ENCODE assay signal across 20 mouse cellular contexts in the genomic region with DNA sequence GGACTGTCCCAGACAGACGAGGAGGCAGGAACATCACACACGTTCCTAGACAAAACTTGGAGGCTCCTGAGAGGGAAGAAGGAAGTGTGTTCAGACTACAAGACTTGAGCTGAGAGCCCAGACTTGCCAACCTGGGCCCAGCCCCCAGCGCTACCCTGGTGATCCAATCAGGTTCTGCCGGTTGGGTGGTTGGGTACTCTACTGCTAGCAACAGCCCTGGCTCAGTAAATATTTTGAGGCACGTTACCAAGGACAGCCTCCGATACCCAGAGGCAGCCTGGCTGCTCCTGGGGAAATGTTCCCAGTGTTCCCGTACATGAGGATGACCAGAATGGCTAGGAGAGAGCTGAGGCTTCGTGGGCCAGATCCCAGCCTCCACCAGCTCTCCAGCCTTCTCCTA. TPM values are rescaled to one million over a fixed set of nuclear protein-coding genes. Genes with fewer than 3 reads are reported as not detected.
DNase-seq lines count a peak whose midpoint lies in the region; ATAC-seq and TF ChIP-seq lines count a peak whose summit lies in the region.
"Had no signal": no experiment of that assay in that cellular context is flagged by ENCODE, and none has a peak within 500 bp of the region (broad histone marks: within the 10 kb centered on the region; RNA-seq: fewer than 3 reads in every experiment).

No protein-coding gene starts in this region.

- DNase-seq in kidney, postnatal 36 days: peak; percentile 12 to 14
- no peak for DNase-seq in kidney, postnatal 10 days
- peak; percentile 34 for DNase-seq in heart, postnatal 4 days
- DNase-seq in lung, adult 2 months: peak; percentile 75
- DNase-seq in left cerebral cortex, adult 2 months (ENCODE audit: extremely low spot score in 1 of 2, low spot score in 2 of 2): no peak
- DNase-seq: adrenal gland, postnatal 36 days; cerebellum, postnatal 36 days; left cerebral cortex, postnatal 4 days; right cerebral cortex, postnatal 25 days had no signal

- no peak overlapping the region for H3K4me2 ChIP-seq in stomach, embryonic 15.5 days
- H3K4me2 ChIP-seq: embryonic facial prominence, embryonic 12.5 days; forebrain, embryonic 12.5 days had no signal

- H3K27ac ChIP-seq in stomach, embryonic 15.5 days: peak overlapping the region; percentile 67
- no peak overlapping the region for H3K27ac ChIP-seq in left cerebral cortex, adult 2 months
- H3K27ac ChIP-seq: embryonic facial prominence, embryonic 12.5 days; forebrain, embryonic 12.5 days; kidney, postnatal 0 days; liver, embryonic 14.5 days had no signal

- no peaks in the 10 kb centered on the region for H3K9me3 ChIP-seq in stomach, embryonic 15.5 days
- H3K9me3 ChIP-seq: embryonic facial prominence, embryonic 12.5 days; forebrain, embryonic 12.5 days had no signal

- WGBS in lung, adult 2 months: 56% methylated on average over 8 of the region's 8 CpGs
- WGBS in stomach, embryonic 15.5 days: 66% methylated on average over 8 of the region's 8 CpGs

- no peak overlapping the region for H3K9ac ChIP-seq in stomach, embryonic 15.5 days
- H3K9ac ChIP-seq: embryonic facial prominence, embryonic 12.5 days; forebrain, embryonic 12.5 days; liver, embryonic 14.5 days had no signal

- no peaks in the 10 kb centered on the region for H3K36me3 ChIP-seq in stomach, embryonic 15.5 days
- H3K36me3 ChIP-seq: embryonic facial prominence, embryonic 12.5 days; forebrain, embryonic 12.5 days had no signal

- TF ChIP-seq CTCF in lung, adult 2 months (IDR thresholded peaks at IDR 0.05; ENCODE audit: insufficient read depth, low read length): no peak
- no peak for TF ChIP-seq CTCF in left cerebral cortex, adult 2 months (IDR thresholded peaks at IDR 0.05)

- H3K27me3 ChIP-seq in stomach, embryonic 15.5 days (replicated peaks): no peaks in the 10 kb centered on the region

- H3K4me3 ChIP-seq in lung, adult 2 months (replicated peaks; ENCODE audit: extremely low read depth, low read depth, low read length): no peak overlapping the region
- H3K4me3 ChIP-seq in stomach, embryonic 15.5 days (replicated peaks): no peak overlapping the region
- H3K4me3 ChIP-seq in left cerebral cortex, adult 2 months: no peak overlapping the region
- H3K4me3 ChIP-seq: embryonic facial prominence, embryonic 12.5 days; forebrain, embryonic 12.5 days had no signal

- TF ChIP-seq POLR2A in lung, adult 2 months (IDR thresholded peaks at IDR 0.05; ENCODE audit: borderline replicate concordance, extremely low read depth, low read depth, low read length): no peak

- H3K4me1 ChIP-seq in lung, adult 2 months (ENCODE audit: control insufficient read depth, insufficient read depth, low read length): 0 out of 2 replicates have a peak, but pooled peaks cover 2% of the 10 kb centered on the region
- peaks cover 4% of the 10 kb centered on the region; the same call in 1 of the 2 replicates for H3K4me1 ChIP-seq in stomach, embryonic 15.5 days
- H3K4me1 ChIP-seq: embryonic facial prominence, embryonic 12.5 days had no signal

- intact Hi-C loops in left cerebral cortex, adult 2 months (cut with DNase I): no loop called here

- ATAC-seq in stomach, embryonic 15.5 days (ENCODE audit: insufficient read depth, low FRiP score, low read depth): peak; percentile 84
- ATAC-seq in granulocyte monocyte progenitor cell, adult 5-6 weeks (replicated peaks; ENCODE audit: poor library complexity, severe bottlenecking): no peak
- ATAC-seq: hindbrain, embryonic 16.5 days had no signal

RNA-seq across cellular contexts. Expression of a gene that starts 12.7 kb away (rescaled TPM):
- under 1 TPM in 1 of 2 experiments, not detected in 1; 0.07 TPM for total RNA-seq in heart, postnatal 4 days (2021)
- 0.05 and 32.9 TPM in 2 replicates for polyA plus RNA-seq in lung, adult 2 months (2012; rRNA removed)
- polyA plus RNA-seq in stomach, embryonic 15.5 days (2015; fragmentation: Nextera tagmentation; extraction: Ambion mirVana): 2.3 and 5.7 TPM in 2 replicates
- total RNA-seq in granulocyte monocyte progenitor cell, adult 5-6 weeks (2014; fragmentation: Nextera tagmentation): not detected in 2 replicates
- not detected in 2 replicates for total RNA-seq in granulocyte monocyte progenitor cell, adult 5-6 weeks (2017)
- not detected for total RNA-seq in left cerebral cortex, adult 2 months (2021)
- total RNA-seq: adrenal gland, postnatal 36 days; gastrocnemius, adult 18-20 months; layer of hippocampus, postnatal 25 days; left cerebral cortex, postnatal 4 days; neutrophil, adult 5-6 weeks had no signal
- polyA plus RNA-seq: embryonic facial prominence, embryonic 12.5 days; forebrain, embryonic 12.5 days; heart, embryonic 14.5 days; liver, embryonic 14.5 days had no signal

RNA-seq across cellular contexts. Expression of a gene that starts 26.7 kb away (rescaled TPM):
- total RNA-seq in heart, postnatal 4 days (2021): under 1 TPM; 0.25 to 0.45 TPM
- 24.6 and 32.7 TPM in 2 replicates for polyA plus RNA-seq in lung, adult 2 months (2012; rRNA removed)
- polyA plus RNA-seq in stomach, embryonic 15.5 days (2015; fragmentation: Nextera tagmentation; extraction: Ambion mirVana): 1.2 and 1.6 TPM in 2 replicates
- total RNA-seq in granulocyte monocyte progenitor cell, adult 5-6 weeks (2014; fragmentation: Nextera tagmentation): not detected in 2 replicates
- not detected in 2 replicates for total RNA-seq in granulocyte monocyte progenitor cell, adult 5-6 weeks (2017)
- total RNA-seq in left cerebral cortex, adult 2 months (2021): not detected
- total RNA-seq: neutrophil, adult 5-6 weeks had no signal
- polyA plus RNA-seq: liver, embryonic 14.5 days had no signal

RNA-seq across cellular contexts. Expression of a gene that starts 37.5 kb away (rescaled TPM):
- 1 to 10 TPM; 6.2 to 6.4 TPM for total RNA-seq in heart, postnatal 4 days (2021)
- 128 and 147 TPM in 2 replicates for polyA plus RNA-seq in lung, adult 2 months (2012; rRNA removed)
- 916 and 929 TPM in 2 replicates for polyA plus RNA-seq in stomach, embryonic 15.5 days (2015; fragmentation: Nextera tagmentation; extraction: Ambion mirVana)
- total RNA-seq in granulocyte monocyte progenitor cell, adult 5-6 weeks (2014; fragmentation: Nextera tagmentation): 0.30 TPM in 1 of 2 replicates, not detected in the other
- 0.31 and 0.60 TPM in 2 replicates for total RNA-seq in granulocyte monocyte progenitor cell, adult 5-6 weeks (2017)
- under 1 TPM in 1 of 2 experiments, not detected in 1; 0.29 TPM for total RNA-seq in left cerebral cortex, adult 2 months (2021)
- total RNA-seq: neutrophil, adult 5-6 weeks had no signal

RNA-seq across cellular contexts. Expression of a gene that starts 42.3 kb away (rescaled TPM):
- total RNA-seq in heart, postnatal 4 days (2021): not detected
- polyA plus RNA-seq in lung, adult 2 months (2012; rRNA removed): 0.25 and 1,733 TPM in 2 replicates
- 390 and 937 TPM in 2 replicates for polyA plus RNA-seq in stomach, embryonic 15.5 days (2015; fragmentation: Nextera tagmentation; extraction: Ambion mirVana)
- not detected in 2 replicates for total RNA-seq in granulocyte monocyte progenitor cell, adult 5-6 weeks (2014; fragmentation: Nextera tagmentation)
- total RNA-seq in granulocyte monocyte progenitor cell, adult 5-6 weeks (2017): not detected in 2 replicates
- not detected for total RNA-seq in left cerebral cortex, adult 2 months (2021)
- total RNA-seq: adrenal gland, postnatal 36 days; gastrocnemius, adult 18-20 months; layer of hippocampus, postnatal 25 days had no signal
- polyA plus RNA-seq: forebrain, embryonic 12.5 days; hindbrain, embryonic 16.5 days had no signal

Comparison
In these comparisons a context has a peak if more than half of its experiments do, and no peak if none do; other contexts are left out.
1. DNase-seq: peak in kidney, postnatal 36 days (2 of 2), heart, postnatal 4 days (single experiment) and lung, adult 2 months (single experiment); none in kidney, postnatal 10 days (single experiment) and left cerebral cortex, adult 2 months (0 of 2).
2. RNA of a gene that starts 37.5 kb away (total RNA-seq): 6.2 to 6.4 TPM in heart, postnatal 4 days; 0.30 to 0.60 TPM in granulocyte monocyte progenitor cell, adult 5-6 weeks and 0.29 TPM in left cerebral cortex, adult 2 months; every median in the first group is over 4 times any median in the second.